Mouse (Mus musculus) left cerebral cortex, postnatal 36 days (tissue): ENCODE data around the gene Ccdc107. TPM values are rescaled to one million over a fixed set of nuclear protein-coding genes. Genes with fewer than 3 reads are reported as not detected.
A peak's percentile ranks its signal among the peaks of the same experiment; 100 is the strongest.

Experiments
- DNase-seq, 2 experiments: peaks; one replicate each; pipeline ENCODE4 v3.0.0; 2021 to 2022; ENCODE audit warnings: low spot score in 2 of 2, mixed read lengths in 1 of 2
- intact Hi-C: fragments of 180-260 bp; cut with DNase I; formaldehyde crosslinking; loops from one replicate; pipeline ENCODE4 v1.15.1; 2025
- total RNA-seq, 2 experiments: library from RNA; stranded (reverse); gene quantifications; 2 replicates each; pipeline ENCODE4 v1.2.3; 2021

Gene Ccdc107
- total RNA-seq, result 10 to 100 TPM; 25.5 to 25.9 TPM

GRCm38 (mm10) chr4:43492821-43493185 is at the start of gene Ccdc107:
Gene Ccdc107 (plus strand): TSS chr4:43492900.
- peak; percentile 91 to 93 for DNase-seq
- intact Hi-C loops, result loop anchor here (1.0 to 5.0 kb wide), 2 partner anchors 51 to 64 kb away; no protein-coding TSS in a partner anchor

GRCm38 (mm10) chr4:43443511-43443910 is 49.2 kb upstream of the Ccdc107 start:
- intact Hi-C loops, result loop anchor here (2.0 kb wide), 1 partner anchor 119 kb away; the partner anchor contains the start of genes Creb3 and Tln1
- no peak for DNase-seq

- intact Hi-C loops, result no loop called here
- DNase-seq, result no peak
Observed at GRCm38 (mm10) chr4:43447251-43447650, 45.4 kb upstream of the Ccdc107 start.

GRCm38 (mm10) chr4:43448554-43448953 is 44.1 kb upstream of the Ccdc107 start:
- DNase-seq, result no peak
- intact Hi-C loops, result no loop called here

- no peak for DNase-seq
- intact Hi-C loops, result no loop called here
Observed at GRCm38 (mm10) chr4:43452315-43452714, 40.4 kb upstream of the Ccdc107 start.

- no peak for DNase-seq
- intact Hi-C loops, result no loop called here
Observed at GRCm38 (mm10) chr4:43453413-43453812, 39.3 kb upstream of the Ccdc107 start.

GRCm38 (mm10) chr4:43454041-43454836 is 38.5 kb upstream of the Ccdc107 start, which contains the start of gene Cd72:
Gene Cd72 (minus strand): TSS chr4:43454628.
- intact Hi-C loops, result no loop called here
- DNase-seq, result no peak

- DNase-seq, result no peak
- intact Hi-C loops, result no loop called here
Observed at GRCm38 (mm10) chr4:43456470-43456869, 36.2 kb upstream of the Ccdc107 start.

GRCm38 (mm10) chr4:43457124-43457523 is 35.6 kb upstream of the Ccdc107 start:
- no peak for DNase-seq
- intact Hi-C loops, result no loop called here

GRCm38 (mm10) chr4:43463102-43463501 is 29.6 kb upstream of the Ccdc107 start:
- intact Hi-C loops, result no loop called here
- DNase-seq, result no peak

- intact Hi-C loops, result no loop called here
- DNase-seq, result no peak
Observed at GRCm38 (mm10) chr4:43465935-43466334, 26.8 kb upstream of the Ccdc107 start.

GRCm38 (mm10) chr4:43466872-43467271 is 25.8 kb upstream of the Ccdc107 start:
- no peak for DNase-seq
- intact Hi-C loops, result no loop called here

- DNase-seq, result no peak
- intact Hi-C loops, result no loop called here
Observed at GRCm38 (mm10) chr4:43470301-43470700, 22.4 kb upstream of the Ccdc107 start.

GRCm38 (mm10) chr4:43473636-43474035 is 19.1 kb upstream of the Ccdc107 start:
- no peak for DNase-seq
- intact Hi-C loops, result no loop called here

GRCm38 (mm10) chr4:43476604-43477003 is 16.1 kb upstream of the Ccdc107 start:
- no peak for DNase-seq
- intact Hi-C loops, result no loop called here

- DNase-seq, result peak; percentile 79 to 81
- intact Hi-C loops, result loop anchor here (1.0 kb wide), 1 partner anchor 36 kb away; no protein-coding TSS in a partner anchor
Observed at GRCm38 (mm10) chr4:43477857-43478533, 14.7 kb upstream of the Ccdc107 start.

- intact Hi-C loops, result loop anchor here (1.0 kb wide), 1 partner anchor 36 kb away; no protein-coding TSS in a partner anchor
- DNase-seq, result no peak
Observed at GRCm38 (mm10) chr4:43478534-43478858, 14.2 kb upstream of the Ccdc107 start.

GRCm38 (mm10) chr4:43478906-43479832 is 13.5 kb upstream of the Ccdc107 start:
- intact Hi-C loops, result loop anchor here (1.0 kb wide), 1 partner anchor 37 kb away; no protein-coding TSS in a partner anchor
- no peak for DNase-seq

- DNase-seq, result no peak
- intact Hi-C loops, result no loop called here
Observed at GRCm38 (mm10) chr4:43480985-43481384, 11.7 kb upstream of the Ccdc107 start.
